Mouse (Mus musculus): ENCODE measurements at regions not wholly inside any gene's neighbourhood (a gene's known extent, or its start where the extent isn't known, plus 50 kb on each side); places are given as distances from the start of the nearest gene placed in this dataset.

DNA sequence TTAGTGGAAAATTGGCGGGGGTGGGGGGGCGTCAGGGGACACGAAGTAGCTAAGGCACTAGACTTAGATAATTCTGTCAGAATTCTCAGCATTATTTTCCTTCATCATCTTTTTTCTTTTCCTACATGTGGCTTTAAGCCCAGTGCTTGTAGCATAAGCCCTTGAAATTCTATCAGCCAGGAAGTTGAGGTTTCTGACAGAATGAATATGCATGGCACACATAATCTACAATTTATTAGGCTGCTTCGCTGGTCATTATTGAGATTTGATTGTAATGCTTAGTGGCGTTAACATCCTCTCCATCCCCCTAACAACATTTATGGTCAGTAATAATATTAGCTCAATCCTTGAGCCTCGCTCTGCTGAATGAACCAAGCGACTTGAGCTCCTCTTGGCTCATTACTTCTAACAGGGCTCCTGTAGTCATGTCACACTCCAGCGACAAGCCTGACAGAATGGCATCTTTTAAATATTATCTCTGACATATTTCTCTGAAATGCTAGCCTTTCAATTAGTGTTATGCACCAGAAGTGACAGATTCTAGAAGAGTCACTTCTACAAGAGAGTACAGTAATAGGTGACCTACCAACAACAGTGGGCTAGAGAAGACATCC is 222.1 kb upstream of the Btbd3 start:
- TF ChIP-seq POLR2A (IDR thresholded peaks at IDR 0.05; ENCODE audit: low read depth, low read length): no peak
- no peak for TF ChIP-seq CTCF (IDR thresholded peaks at IDR 0.05; ENCODE audit: extremely low read depth, insufficient read length, insufficient replicate concordance, low read depth, low read length)
